Mouse (Mus musculus) gastrocnemius, postnatal 36 days (tissue): ENCODE measurements around the gene Immp2l. TPM values are rescaled to one million over a fixed set of nuclear protein-coding genes. Genes with fewer than 3 reads are reported as not detected.

ENCODE experiments used
- DNase-seq, 2 experiments: peaks; one replicate each; pipeline ENCODE4 v3.0.0; 2022
- intact Hi-C: fragments of 180-260 bp; cut with DNase I; formaldehyde crosslinking; loops from one replicate; pipeline ENCODE4 v1.15.1; 2025
- total RNA-seq, 2 experiments: library from RNA; stranded (reverse); gene quantifications; 2 replicates each; pipeline ENCODE4 v1.2.3; 2021

Immp2l gene
- total RNA-seq, 2 experiments from 2014 or later: 8.9 to 14.0 TPM

GRCm38 (mm10) chr12:41487005-41487404 is 463.1 kb downstream of the Immp2l start:
- no peak for DNase-seq
- intact Hi-C loops: loop anchor here (5.0 kb wide), 2 partner anchors 375 to 650 kb away; no protein-coding TSS in a partner anchor

GRCm38 (mm10) chr12:41494620-41495019 is 470.7 kb downstream of the Immp2l start:
- no peak for DNase-seq
- intact Hi-C loops: no loop called here

GRCm38 (mm10) chr12:41500049-41500820 is 476.3 kb downstream of the Immp2l start:
- no peak for DNase-seq
- intact Hi-C loops: no loop called here

- intact Hi-C loops: no loop called here
- no peak for DNase-seq
Observed at GRCm38 (mm10) chr12:41508610-41509009, 484.7 kb downstream of the Immp2l start.

DNA sequence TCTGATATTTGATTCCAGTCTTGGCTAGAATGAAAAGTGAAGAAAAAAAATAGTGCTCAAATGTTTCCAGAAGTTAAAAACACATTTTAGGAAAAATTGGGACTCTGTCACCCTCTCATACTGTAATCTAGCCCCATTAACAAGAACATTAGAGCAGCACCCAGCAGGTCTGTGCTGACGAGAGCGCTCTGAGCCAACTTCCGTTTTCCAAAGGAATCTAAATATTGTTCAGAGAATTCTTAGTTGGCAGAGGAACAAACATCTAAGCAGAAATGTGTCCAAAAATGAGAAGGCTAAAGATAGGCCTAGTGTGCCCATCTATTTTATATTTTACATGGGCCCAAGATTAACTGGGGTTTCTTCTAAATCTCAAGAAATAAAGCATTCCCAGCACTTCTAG is 486.7 kb downstream of the Immp2l start:
- DNase-seq: no peak
- intact Hi-C loops: no loop called here

GRCm38 (mm10) chr12:41518897-41519296 is 495.0 kb downstream of the Immp2l start:
- intact Hi-C loops: no loop called here
- DNase-seq: no peak

GRCm38 (mm10) chr12:41520326-41520725 is 496.4 kb downstream of the Immp2l start:
- DNase-seq: no peak
- intact Hi-C loops: no loop called here

GRCm38 (mm10) chr12:41521671-41522070 is 497.8 kb downstream of the Immp2l start:
- intact Hi-C loops: no loop called here
- DNase-seq: no peak

GRCm38 (mm10) chr12:41526688-41527087 is 502.8 kb downstream of the Immp2l start:
- intact Hi-C loops: no loop called here
- no peak for DNase-seq

- intact Hi-C loops: no loop called here
- DNase-seq: no peak
Observed at GRCm38 (mm10) chr12:41528410-41528809, 504.5 kb downstream of the Immp2l start.

DNA sequence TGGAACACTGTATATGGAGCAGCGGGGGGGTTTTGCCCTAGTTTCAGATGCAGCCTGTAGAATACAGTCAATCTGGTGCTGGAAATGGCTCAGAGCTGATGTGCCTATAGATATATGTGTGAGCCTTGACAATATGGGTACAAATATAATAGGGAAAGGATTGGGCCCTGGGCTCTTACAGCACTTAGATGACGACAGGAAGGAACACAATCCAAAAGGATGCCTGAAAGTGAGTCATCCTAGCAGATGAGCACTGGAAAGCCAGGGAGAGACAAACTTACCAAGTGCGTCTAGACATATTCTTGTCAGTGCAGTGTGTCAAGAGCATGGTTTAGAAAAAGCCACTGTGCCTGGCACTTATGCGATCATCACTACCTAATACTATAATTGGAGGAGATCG is 516.1 kb downstream of the Immp2l start:
- intact Hi-C loops: no loop called here
- no peak for DNase-seq

- intact Hi-C loops: no loop called here
Observed at GRCm38 (mm10) chr12:41551578-41551977, 527.7 kb downstream of the Immp2l start.

GRCm38 (mm10) chr12:41557832-41558231 is 533.9 kb downstream of the Immp2l start:
- no peak for DNase-seq
- intact Hi-C loops: no loop called here

More at GRCm38 (mm10) chr12:41551578-41551977, 527.7 kb downstream of the Immp2l start:
- DNase-seq: no peak

DNA sequence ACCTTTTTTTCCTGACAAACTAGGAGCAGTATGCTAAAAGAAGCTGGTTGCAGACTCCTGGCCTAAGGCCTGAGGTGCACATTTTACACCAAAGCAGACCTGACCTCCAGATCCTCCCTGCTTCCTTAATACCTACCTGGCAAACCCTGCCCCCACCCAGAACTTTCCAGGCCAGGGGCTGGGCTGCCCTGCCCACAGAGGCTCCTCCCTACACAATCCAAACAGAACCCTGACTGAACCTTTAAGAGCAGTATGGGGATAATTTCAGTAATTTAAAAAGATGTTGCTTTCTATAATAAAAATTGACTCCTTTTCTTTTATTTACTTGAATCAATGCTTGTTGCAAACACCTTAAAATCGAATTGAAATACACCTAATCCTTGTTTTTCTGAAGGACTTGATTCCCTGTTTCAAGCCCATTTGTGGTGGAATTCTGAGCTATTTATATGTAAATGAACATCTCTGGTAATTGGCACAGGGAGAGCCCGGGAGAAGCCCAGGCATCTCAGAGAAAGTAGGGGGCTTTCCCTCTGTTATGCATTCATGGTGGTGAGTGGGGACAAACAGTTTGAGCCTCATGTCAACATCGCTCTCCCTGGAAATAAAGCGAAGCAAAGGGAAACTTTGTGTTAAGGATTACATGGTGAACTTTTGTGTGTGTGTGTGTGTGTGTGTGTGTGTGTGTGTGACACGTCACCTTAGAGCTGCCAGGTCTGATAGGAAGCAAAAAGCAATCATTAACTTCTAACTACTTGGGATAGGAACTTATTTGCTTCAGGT is 535.3 kb downstream of the Immp2l start:
- no peak for DNase-seq
- intact Hi-C loops: no loop called here

DNA sequence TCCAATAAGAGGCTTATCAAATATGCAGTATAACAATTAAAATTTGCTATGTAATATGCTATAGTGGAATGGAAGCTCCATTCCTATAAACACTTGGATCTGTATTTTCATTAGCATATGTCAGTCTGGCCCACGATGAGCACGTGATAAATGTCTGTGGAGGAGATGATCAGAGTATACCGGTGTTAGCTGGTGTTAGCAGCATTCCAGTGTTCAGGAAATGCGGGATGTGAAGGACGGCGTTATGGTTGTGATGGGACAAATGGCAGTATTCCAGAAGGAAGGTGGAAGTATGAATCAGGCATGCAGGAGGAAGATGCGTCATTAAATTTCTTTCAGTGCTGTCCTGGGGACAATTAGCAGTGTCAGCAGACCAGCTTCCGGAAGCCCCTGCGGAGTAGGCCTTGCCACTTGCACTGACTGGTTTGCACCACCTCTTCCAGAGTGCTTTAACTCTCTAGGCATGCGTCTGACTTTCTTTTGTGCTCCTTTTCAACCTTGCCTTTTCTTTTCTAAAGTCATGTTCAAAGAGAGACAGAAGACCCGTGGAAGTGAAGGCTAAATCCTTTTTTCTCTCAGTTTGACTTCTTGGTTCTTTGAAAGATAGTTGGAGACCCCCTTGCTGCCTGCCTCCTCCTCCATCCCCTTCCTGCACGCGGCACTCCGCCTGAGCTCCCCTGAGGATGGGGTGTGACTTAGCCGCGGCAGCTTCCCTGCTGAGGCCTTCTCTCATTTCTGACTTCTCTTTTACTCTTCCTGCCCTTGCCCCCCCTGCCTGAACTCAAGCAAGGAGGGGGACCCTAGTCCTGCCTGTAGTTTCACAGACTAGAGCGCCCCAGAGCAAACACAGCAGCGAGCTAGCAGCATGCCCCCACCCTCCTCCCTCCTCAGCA is 541.9 kb downstream of the Immp2l start:
- intact Hi-C loops: no loop called here
- DNase-seq: no peak

- intact Hi-C loops: no loop called here
- no peak for DNase-seq
Observed at GRCm38 (mm10) chr12:41566433-41566794, 542.5 kb downstream of the Immp2l start.

- intact Hi-C loops: no loop called here
- DNase-seq: no peak
Observed at GRCm38 (mm10) chr12:41573754-41574153, 549.9 kb downstream of the Immp2l start.

DNA sequence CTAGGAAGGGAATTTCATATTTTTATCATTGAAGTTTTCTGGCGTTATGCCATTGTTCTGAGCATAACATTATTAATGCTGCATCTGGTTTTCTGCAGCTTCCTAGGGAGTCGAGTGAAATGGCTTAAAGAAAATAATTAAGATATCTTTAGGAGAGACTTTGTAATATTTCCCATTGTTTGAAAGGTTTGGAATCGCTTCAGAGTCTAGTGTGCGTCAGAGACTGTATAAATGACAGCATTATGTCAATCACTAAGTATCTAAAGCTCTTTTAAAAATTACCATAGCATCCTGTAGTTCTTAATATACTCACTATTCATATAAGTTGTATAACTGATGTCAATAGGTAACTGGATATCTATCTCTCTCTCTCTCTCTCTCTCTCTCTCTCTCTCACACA is 551.3 kb downstream of the Immp2l start:
- DNase-seq: no peak

DNA sequence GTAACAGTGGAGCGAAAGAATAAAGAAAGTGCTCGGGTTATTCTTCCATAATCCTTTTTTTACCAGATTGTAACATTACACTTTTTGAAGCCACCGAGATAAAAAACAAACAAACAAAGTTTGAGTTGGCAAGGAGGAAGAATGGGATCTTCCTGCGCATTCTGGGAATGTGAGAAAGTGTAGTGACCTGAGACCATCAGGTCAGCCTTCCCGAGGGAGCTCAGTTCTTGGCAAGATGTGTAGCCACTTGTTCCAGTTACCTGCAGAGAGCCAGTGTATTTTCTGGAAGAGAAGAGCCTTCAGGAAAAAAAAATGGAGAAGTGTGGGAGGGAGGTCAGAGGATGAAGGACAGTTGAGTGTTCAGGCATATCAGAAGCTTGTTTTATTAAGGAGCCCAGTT is 569.5 kb downstream of the Immp2l start:
- intact Hi-C loops: no loop called here
- no peak for DNase-seq

More for the DNA sequence above, 551.3 kb downstream of the Immp2l start:
- intact Hi-C loops: no loop called here

DNA sequence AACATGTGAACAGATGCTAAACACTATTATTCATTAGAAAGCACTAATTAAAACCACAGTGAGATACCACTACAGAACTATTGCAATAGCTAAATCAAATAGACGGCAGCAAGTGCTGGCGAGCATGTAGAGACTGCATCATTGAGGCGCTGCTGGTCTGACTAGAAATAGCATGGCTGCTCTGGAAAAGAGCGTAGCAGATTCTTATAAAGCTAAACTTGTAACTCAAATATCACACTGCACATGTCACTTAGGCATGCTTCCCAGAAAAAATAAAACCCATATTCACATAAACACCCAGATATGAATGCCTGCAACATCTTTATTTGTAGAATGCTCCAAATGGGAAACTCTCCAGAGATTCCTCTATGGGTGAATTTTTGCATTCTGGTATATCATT is 570.1 kb downstream of the Immp2l start:
- intact Hi-C loops: no loop called here
- DNase-seq: no peak

DNA sequence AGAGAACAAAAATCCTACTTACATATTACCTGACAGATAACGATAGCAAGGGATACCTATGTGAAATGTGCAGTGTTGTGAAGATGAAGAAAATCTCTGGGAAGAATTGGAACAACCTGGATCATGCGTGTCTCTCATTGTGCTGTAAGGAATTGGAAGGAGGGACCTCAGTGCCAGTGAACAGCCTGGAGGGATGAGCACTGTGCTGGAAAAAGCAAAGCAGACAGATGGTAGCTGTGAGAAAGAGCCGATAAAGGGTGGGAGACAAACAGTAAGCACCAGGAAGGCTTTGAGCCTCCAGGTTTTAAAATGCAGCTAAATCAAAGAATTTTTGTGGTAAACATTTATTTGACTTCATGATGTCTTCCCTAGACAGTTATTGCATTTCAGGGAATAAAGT is 591.4 kb downstream of the Immp2l start:
- intact Hi-C loops: no loop called here
- no peak for DNase-seq
